Mouse (Mus musculus) C2C12 (cell line): ENCODE measurements around the gene Cacna1e. TPM values are rescaled to one million over a fixed set of nuclear protein-coding genes. Genes with fewer than 3 reads are reported as not detected.

Source experiments
- H3K27me3 ChIP-seq: one replicate; pipeline ENCODE4 v1.6.1; 2011; ENCODE audit not compliant: control insufficient read depth, insufficient read depth, insufficient read length
- H3K36me3 ChIP-seq: one replicate; pipeline ENCODE4 v1.6.1; 2011; ENCODE audit not compliant: control insufficient read depth, insufficient read depth
- H3K4me3 ChIP-seq: one replicate; pipeline ENCODE4 v1.5.1; 2011; ENCODE audit warnings: mild to moderate bottlenecking, control low read depth; ENCODE audit not compliant: poor library complexity, insufficient read depth, severe bottlenecking
- H3K79me2 ChIP-seq: one replicate; pipeline ENCODE4 v1.6.1; 2011; ENCODE audit not compliant: control insufficient read depth, insufficient read depth
- H3K79me3 ChIP-seq: one replicate; pipeline ENCODE4 v1.6.1; 2011; ENCODE audit warnings: low read depth, control low read depth
- H3ac ChIP-seq: one replicate; pipeline ENCODE3; 2011; ENCODE audit warnings: low read depth; ENCODE audit not compliant: control insufficient read depth, insufficient read length
- CEBPB ChIP-seq: IDR thresholded peaks from one replicate; pipeline ENCODE4 v1.6.1; 2011; ENCODE audit warnings: low read depth, mild to moderate bottlenecking, control low read depth, moderate library complexity
- CTCF ChIP-seq: IDR thresholded peaks from one replicate; pipeline ENCODE4 v1.5.1; 2011; ENCODE audit not compliant: control insufficient read depth, insufficient read depth, insufficient read length
- FOSL1 ChIP-seq: IDR thresholded peaks from one replicate; pipeline ENCODE4 v1.8.0; 2011; ENCODE audit warnings: mild to moderate bottlenecking, low read length; ENCODE audit not compliant: poor library complexity, insufficient read depth, severe bottlenecking
- MAX ChIP-seq: IDR thresholded peaks from one replicate; pipeline ENCODE4 v1.6.1; 2011; ENCODE audit warnings: mild to moderate bottlenecking, control low read depth
- MYOD1 ChIP-seq: IDR thresholded peaks from one replicate; pipeline ENCODE4 v1.6.1; 2011; ENCODE audit warnings: low read depth; ENCODE audit not compliant: control insufficient read depth, insufficient read length
- MYOG ChIP-seq: IDR thresholded peaks from one replicate; pipeline ENCODE4 v1.6.1; 2011; ENCODE audit not compliant: control insufficient read depth, insufficient read length; ENCODE audit errors: extremely low read depth
- USF1 ChIP-seq: IDR thresholded peaks from one replicate; pipeline ENCODE4 v1.6.1; 2011; ENCODE audit warnings: low read depth, mild to moderate bottlenecking, control low read depth, moderate library complexity
- polyA plus RNA-seq: library from polyadenylated mRNA; unstranded; fragments of >200 nt; fragmentation: generic; extraction: Trizol; gene quantifications from one replicate; pipeline ENCODE4 v1.2.1, GENCODE M21; 2012; ENCODE audit warnings: missing spikeins

Cacna1e gene
- polyA plus RNA-seq, 1 experiment = not detected

GRCm38 (mm10) chr1:154843427-154843826 is 40.9 kb downstream of the Cacna1e start:
- no peaks in the 10 kb centered on the region for H3K79me2 ChIP-seq
- no peak for TF ChIP-seq MAX
- TF ChIP-seq FOSL1 = no peak
- TF ChIP-seq CTCF = no peak
- no peak for TF ChIP-seq MYOD1
- H3ac ChIP-seq = no peak overlapping the region
- H3K36me3 ChIP-seq = no peaks in the 10 kb centered on the region
- no peaks in the 10 kb centered on the region for H3K79me3 ChIP-seq
- H3K27me3 ChIP-seq = no peaks in the 10 kb centered on the region
- no peak overlapping the region for H3K4me3 ChIP-seq

GRCm38 (mm10) chr1:154842336-154842735 is 42.0 kb downstream of the Cacna1e start:
- Histone ChIP-seq H3K79me3 (no peaks in the 10 kb centered on the region), H3K79me2 (no peaks in the 10 kb centered on the region), H3K27me3 (no peaks in the 10 kb centered on the region), H3ac (no peak overlapping the region), H3K4me3 (no peak overlapping the region), H3K36me3 (no peaks in the 10 kb centered on the region)
- TF ChIP-seq MAX = no peak
- TF ChIP-seq CEBPB = no peak
- no peak for TF ChIP-seq CTCF
- TF ChIP-seq FOSL1 = no peak
- no peak for TF ChIP-seq MYOG
- no peak for TF ChIP-seq USF1
- no peak for TF ChIP-seq MYOD1

- TF ChIP-seq FOSL1 = no peak
- TF ChIP-seq MAX = no peak
- TF ChIP-seq MYOD1 = no peak
- no peak for TF ChIP-seq CEBPB
- TF ChIP-seq CTCF = no peak
- TF ChIP-seq MYOG = no peak
- TF ChIP-seq USF1 = no peak
- no peaks in the 10 kb centered on the region for H3K36me3 ChIP-seq
- no peaks in the 10 kb centered on the region for H3K79me2 ChIP-seq
- no peak overlapping the region for H3ac ChIP-seq
- H3K79me3 ChIP-seq = no peaks in the 10 kb centered on the region
- H3K4me3 ChIP-seq = no peak overlapping the region
- no peaks in the 10 kb centered on the region for H3K27me3 ChIP-seq
Measured at GRCm38 (mm10) chr1:154841057-154841630, 43.2 kb downstream of the Cacna1e start.

GRCm38 (mm10) chr1:154839272-154839671 is 45.0 kb downstream of the Cacna1e start:
- no peak overlapping the region for H3K4me3 ChIP-seq
- no peak overlapping the region for H3ac ChIP-seq
- no peaks in the 10 kb centered on the region for H3K27me3 ChIP-seq
- H3K36me3 ChIP-seq = no peaks in the 10 kb centered on the region
- TF ChIP-seq CEBPB (no peak), USF1 (no peak), MYOG (no peak), CTCF (no peak), FOSL1 (no peak)
- no peaks in the 10 kb centered on the region for H3K79me3 ChIP-seq
- H3K79me2 ChIP-seq = no peaks in the 10 kb centered on the region

GRCm38 (mm10) chr1:154836473-154836872 is 47.8 kb downstream of the Cacna1e start:
- TF ChIP-seq CEBPB = no peak
- TF ChIP-seq MAX = no peak
- no peak for TF ChIP-seq MYOG
- no peak for TF ChIP-seq CTCF
- no peak for TF ChIP-seq USF1
- H3K79me3 ChIP-seq = no peaks in the 10 kb centered on the region
- H3K4me3 ChIP-seq = no peak overlapping the region
- H3K79me2 ChIP-seq = no peaks in the 10 kb centered on the region
- H3ac ChIP-seq = no peak overlapping the region
- H3K27me3 ChIP-seq = peaks cover 3% of the 10 kb centered on the region
- H3K36me3 ChIP-seq = no peaks in the 10 kb centered on the region

GRCm38 (mm10) chr1:154832168-154832539 is 52.1 kb downstream of the Cacna1e start:
- H3ac ChIP-seq = no peak overlapping the region
- H3K36me3 ChIP-seq = no peaks in the 10 kb centered on the region
- H3K79me3 ChIP-seq = no peaks in the 10 kb centered on the region
- H3K27me3 ChIP-seq = peaks cover 3% of the 10 kb centered on the region
- H3K79me2 ChIP-seq = no peaks in the 10 kb centered on the region
- H3K4me3 ChIP-seq = no peak overlapping the region
- no peak for TF ChIP-seq CEBPB
- TF ChIP-seq MYOD1 = no peak
- TF ChIP-seq USF1 = no peak
- TF ChIP-seq MYOG = no peak
- no peak for TF ChIP-seq CTCF
- TF ChIP-seq FOSL1 = no peak
- TF ChIP-seq MAX = no peak
